Mouse (Mus musculus) midbrain, embryonic 13.5 days (tissue): ENCODE data around the gene Gm21905. TPM values are rescaled to one million over a fixed set of nuclear protein-coding genes. Genes with fewer than 3 reads are reported as not detected.

Experiments used
- ATAC-seq: fragments of 200-750 bp; cut with Nextera tagmentation; 2 replicates; pipeline ENCODE4 v1.8.0; 2017; ENCODE audit warnings: mild to moderate bottlenecking, moderate TSS enrichment, moderate library complexity
- H3K27ac ChIP-seq: fragments of 300-500 bp; sonication (generic); 2 replicates; pipeline ENCODE4 v1.5.1; 2015; ENCODE audit warnings: inconsistent platforms, mild to moderate bottlenecking, moderate library complexity
- H3K27me3 ChIP-seq: fragments of 300-500 bp; sonication (generic); 2 replicates; pipeline ENCODE4 v1.6.1; 2015; ENCODE audit warnings: mild to moderate bottlenecking, inconsistent platforms
- H3K36me3 ChIP-seq: fragments of 300-500 bp; sonication (generic); 2 replicates; pipeline ENCODE4 v1.6.1; 2015; ENCODE audit warnings: mild to moderate bottlenecking, inconsistent platforms
- H3K4me1 ChIP-seq: fragments of 300-500 bp; sonication (generic); replicated peaks from 2 replicates; pipeline ENCODE4 v1.6.1; 2015; ENCODE audit warnings: inconsistent platforms
- H3K4me2 ChIP-seq: fragments of 300-500 bp; sonication (generic); replicated peaks from 2 replicates; pipeline ENCODE4 v1.6.1; 2015; ENCODE audit warnings: moderate library complexity, mild to moderate bottlenecking, inconsistent platforms
- H3K4me3 ChIP-seq: fragments of 300-500 bp; sonication (generic); replicated peaks from 2 replicates; pipeline ENCODE4 v1.5.1; 2015; ENCODE audit warnings: mild to moderate bottlenecking, inconsistent platforms
- H3K9ac ChIP-seq: fragments of 300-500 bp; sonication (generic); replicated peaks from 2 replicates; pipeline ENCODE4 v1.6.1; 2015; ENCODE audit warnings: mild to moderate bottlenecking, inconsistent platforms
- H3K9me3 ChIP-seq: fragments of 300-500 bp; sonication (generic); 2 replicates; pipeline ENCODE4 v1.6.1; 2016; ENCODE audit warnings: mild to moderate bottlenecking, inconsistent platforms
- WGBS: fragments of 180-500 bp; shearing (Covaris S2); methylation state at CpG from one replicate; pipeline ENCODE4 v1.1.7; 2015; 5-methylcytosine and 5-hydroxymethylcytosine counted together
- polyA plus RNA-seq: library from polyadenylated mRNA; unstranded; fragments of >200 nt; fragmentation: Nextera tagmentation; extraction: Ambion mirVana; gene quantifications from 2 replicates; pipeline ENCODE4 v1.2.1, GENCODE M21; 2015

The Gm21905 gene
- polyA plus RNA-seq: not detected in 2 replicates

GRCm38 (mm10) chr5:67946321-67946720 lies at the start of gene Gm21905:
Gene Gm21905 (minus strand): TSS chr5:67946421.
- Histone ChIP-seq H3K4me3 (no peak within 1 kb of the TSS), H3K27me3 (no peaks in the 10 kb centered on the region), H3K9ac (no peak within 1 kb of the TSS), H3K27ac (no peak within 1 kb of the TSS), H3K36me3 (no peaks in the 10 kb centered on the region), H3K4me1 (no peaks in the 10 kb centered on the region), H3K4me2 (no peak within 1 kb of the TSS), H3K9me3 (no peaks in the 10 kb centered on the region; the same call in 1 of the 2 replicates)
- 76% methylated on average over 5 of the region's 5 CpGs for WGBS
- no peak for ATAC-seq

GRCm38 (mm10) chr5:67990426-67990825 lies 44.2 kb upstream of the Gm21905 start:
- Histone ChIP-seq H3K27ac (no peak overlapping the region), H3K4me2 (no peak overlapping the region)
- no peak for ATAC-seq

GRCm38 (mm10) chr5:67981946-67982526 lies 35.8 kb upstream of the Gm21905 start:
- Histone ChIP-seq H3K9ac (no peak overlapping the region), H3K27me3 (0 out of 2 replicates have a peak, but pooled peaks cover 3% of the 10 kb centered on the region), H3K27ac (no peak overlapping the region), H3K9me3 (no peaks in the 10 kb centered on the region), H3K4me2 (no peak overlapping the region), H3K4me1 (no peaks in the 10 kb centered on the region), H3K36me3 (no peaks in the 10 kb centered on the region), H3K4me3 (no peak overlapping the region)
- WGBS: 45% methylated on average over 3 of the region's 3 CpGs
- ATAC-seq: no peak

More at GRCm38 (mm10) chr5:67990426-67990825, 44.2 kb upstream of the Gm21905 start:
- H3K9ac ChIP-seq: no peak overlapping the region
- H3K27me3 ChIP-seq: no peaks in the 10 kb centered on the region
- H3K9me3 ChIP-seq: no peaks in the 10 kb centered on the region
- H3K4me1 ChIP-seq: no peaks in the 10 kb centered on the region
- H3K36me3 ChIP-seq: no peaks in the 10 kb centered on the region
- H3K4me3 ChIP-seq: no peak overlapping the region

- no peaks in the 10 kb centered on the region for H3K36me3 ChIP-seq
- H3K4me1 ChIP-seq: no peaks in the 10 kb centered on the region
- no peaks in the 10 kb centered on the region for H3K9me3 ChIP-seq
- no peaks in the 10 kb centered on the region for H3K27me3 ChIP-seq
- H3K4me3 ChIP-seq: no peak overlapping the region
- ATAC-seq: peak; percentile 55; the same call in 1 of the 2 replicates
- no peak overlapping the region for H3K4me2 ChIP-seq
- H3K27ac ChIP-seq: no peak overlapping the region
- no peak overlapping the region for H3K9ac ChIP-seq
- 47% methylated on average over 7 of the region's 7 CpGs for WGBS
These were observed 23.3 kb upstream of the Gm21905 start for GRCm38 (mm10) chr5:67969536-67969935.

GRCm38 (mm10) chr5:67961708-67962629 lies 15.7 kb upstream of the Gm21905 start:
- no peaks in the 10 kb centered on the region for H3K4me1 ChIP-seq
- no peak overlapping the region for H3K4me3 ChIP-seq
- H3K36me3 ChIP-seq: no peaks in the 10 kb centered on the region
- no peak overlapping the region for H3K4me2 ChIP-seq
- 86% methylated on average over 7 of the region's 7 CpGs for WGBS
- no peaks in the 10 kb centered on the region for H3K27me3 ChIP-seq
- ATAC-seq: no peak
- H3K9ac ChIP-seq: no peak overlapping the region
- H3K27ac ChIP-seq: no peak overlapping the region
- H3K9me3 ChIP-seq: no peaks in the 10 kb centered on the region

GRCm38 (mm10) chr5:67955486-67955885 lies 9.3 kb upstream of the Gm21905 start:
- Histone ChIP-seq H3K4me3 (no peak overlapping the region), H3K27ac (no peak overlapping the region), H3K4me2 (no peak overlapping the region), H3K4me1 (no peaks in the 10 kb centered on the region), H3K36me3 (no peaks in the 10 kb centered on the region), H3K27me3 (no peaks in the 10 kb centered on the region), H3K9ac (no peak overlapping the region), H3K9me3 (no peaks in the 10 kb centered on the region)
- no peak for ATAC-seq
- WGBS: 47% methylated on average over 7 of the region's 7 CpGs

DNA sequence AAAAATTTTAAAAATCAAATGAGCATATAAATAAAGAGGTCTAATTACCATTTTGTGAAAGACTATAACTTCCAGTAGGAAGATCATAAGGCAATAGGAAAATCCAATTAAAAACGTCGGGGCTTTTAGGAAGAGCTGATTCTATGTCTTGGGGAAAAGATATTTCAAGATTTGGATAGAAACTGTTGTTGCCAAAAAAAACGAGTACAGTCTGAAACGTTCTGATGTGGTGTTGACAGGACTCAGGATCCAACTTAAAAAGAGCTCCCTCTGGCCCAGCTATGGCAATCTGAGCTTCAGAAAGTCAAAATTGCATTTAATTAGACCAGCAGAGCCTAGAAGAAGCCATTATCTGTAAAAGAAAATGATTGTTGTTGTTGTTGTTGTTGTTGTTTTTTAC lies 7.9 kb upstream of the Gm21905 start:
- H3K27me3 ChIP-seq: no peaks in the 10 kb centered on the region
- 86% methylated on average over 4 of the region's 4 CpGs for WGBS
- ATAC-seq: no peak

DNA sequence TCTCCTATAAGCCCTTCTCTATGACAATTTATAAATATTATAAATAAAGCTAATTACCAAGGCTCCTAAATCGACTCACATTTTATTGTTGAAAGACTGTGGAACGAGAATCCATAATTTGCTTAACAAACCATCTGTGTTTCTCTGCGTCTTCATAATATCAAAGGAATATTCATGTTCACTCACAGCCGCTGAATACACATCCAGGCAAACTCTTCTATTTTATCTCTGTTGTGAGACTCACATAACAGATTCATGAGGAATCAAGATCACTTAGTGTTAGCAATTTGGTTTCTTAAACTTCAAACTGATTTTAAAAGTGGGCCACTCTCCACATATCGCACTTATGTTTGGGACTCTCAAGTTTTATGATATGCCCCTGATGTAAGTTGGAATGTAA lies 1.9 kb upstream of the Gm21905 start:
- Histone ChIP-seq H3K36me3 (no peaks in the 10 kb centered on the region), H3K27ac (no peak overlapping the region), H3K27me3 (no peaks in the 10 kb centered on the region), H3K4me3 (no peak overlapping the region), H3K9me3 (no peaks in the 10 kb centered on the region; the same call in 1 of the 2 replicates), H3K4me1 (no peaks in the 10 kb centered on the region), H3K4me2 (no peak overlapping the region), H3K9ac (no peak overlapping the region)
- 90% methylated on average over 5 of the region's 5 CpGs for WGBS
- no peak for ATAC-seq

More for the DNA sequence above, 7.9 kb upstream of the Gm21905 start:
- Histone ChIP-seq H3K27ac (no peak overlapping the region), H3K36me3 (no peaks in the 10 kb centered on the region), H3K4me3 (no peak overlapping the region), H3K9ac (no peak overlapping the region), H3K4me2 (no peak overlapping the region), H3K4me1 (no peaks in the 10 kb centered on the region), H3K9me3 (no peaks in the 10 kb centered on the region)

- ATAC-seq: no peak
- Histone ChIP-seq H3K9ac (no peak overlapping the region), H3K4me2 (no peak overlapping the region), H3K27ac (no peak overlapping the region), H3K27me3 (no peaks in the 10 kb centered on the region), H3K4me1 (no peaks in the 10 kb centered on the region), H3K36me3 (no peaks in the 10 kb centered on the region), H3K4me3 (no peak overlapping the region), H3K9me3 (no peaks in the 10 kb centered on the region; the same call in 1 of the 2 replicates)
These were observed 785 bp upstream of the Gm21905 start for GRCm38 (mm10) chr5:67947006-67947405.

DNA sequence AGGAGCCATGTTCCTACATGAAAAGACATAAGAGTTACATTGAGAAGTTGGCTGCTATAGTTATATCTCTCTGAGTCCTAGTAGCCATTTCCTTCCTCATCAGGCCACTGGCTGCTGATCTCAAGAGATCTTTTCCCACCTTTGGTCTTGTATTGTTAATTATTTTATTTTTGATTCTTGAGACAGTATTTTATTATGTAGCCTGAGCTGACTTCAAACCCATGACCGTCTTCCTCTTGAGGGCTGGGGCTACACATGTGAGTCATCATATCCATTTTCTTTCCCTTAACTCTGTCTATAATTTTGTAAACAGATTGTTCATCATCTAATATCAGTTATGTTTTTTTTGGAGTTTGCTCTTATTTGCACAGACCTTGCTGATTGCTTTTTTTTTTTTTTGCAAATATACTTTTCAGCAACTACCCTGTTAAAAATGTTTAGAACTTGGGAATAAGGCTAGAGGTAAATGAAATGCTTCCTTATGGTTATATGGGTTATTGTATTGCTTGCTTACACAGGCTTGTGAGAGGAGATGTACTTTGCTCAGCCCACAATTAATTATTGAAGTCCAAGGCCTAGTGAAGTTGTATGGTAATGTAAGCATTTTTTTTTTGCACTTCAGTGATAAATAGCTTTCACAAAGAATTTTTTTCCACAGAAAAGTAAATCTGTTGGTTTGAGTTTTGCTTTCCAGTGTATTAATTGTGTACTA lies 2.0 kb downstream of the Gm21905 start:
- Histone ChIP-seq H3K9me3 (no peaks in the 10 kb centered on the region; the same call in 1 of the 2 replicates), H3K4me2 (no peak overlapping the region), H3K4me3 (no peak overlapping the region), H3K9ac (no peak overlapping the region), H3K27me3 (no peaks in the 10 kb centered on the region), H3K27ac (no peak overlapping the region), H3K36me3 (no peaks in the 10 kb centered on the region), H3K4me1 (no peaks in the 10 kb centered on the region)
- WGBS: 97% methylated on average over 1 of the region's 1 CpGs
- no peak for ATAC-seq

DNA sequence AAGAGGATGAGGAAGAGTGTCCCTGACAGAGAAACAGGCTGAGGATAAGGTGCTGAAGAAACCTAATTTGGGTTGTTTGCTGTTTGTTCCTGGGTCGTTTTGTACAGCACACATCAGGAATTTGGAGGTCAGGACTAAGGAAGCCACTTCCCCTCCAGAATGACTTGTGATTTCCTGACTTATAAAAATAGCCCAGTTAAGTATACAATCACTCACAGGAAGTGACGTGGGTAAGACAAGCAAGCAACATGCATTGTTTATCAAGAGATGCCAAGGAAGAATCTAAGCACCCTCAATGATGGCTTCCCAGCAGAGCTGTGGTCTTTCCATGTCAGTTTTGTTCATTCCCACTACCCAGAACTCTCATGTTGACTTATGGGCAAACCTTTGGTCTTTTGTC lies 3.0 kb downstream of the Gm21905 start:
- Histone ChIP-seq H3K4me1 (no peaks in the 10 kb centered on the region), H3K27ac (no peak overlapping the region), H3K27me3 (no peaks in the 10 kb centered on the region), H3K9ac (no peak overlapping the region), H3K4me2 (no peak overlapping the region), H3K9me3 (no peaks in the 10 kb centered on the region; the same call in 1 of the 2 replicates), H3K36me3 (no peaks in the 10 kb centered on the region), H3K4me3 (no peak overlapping the region)
- 79% methylated on average over 2 of the region's 2 CpGs for WGBS
- no peak for ATAC-seq

- WGBS: 88% methylated on average over 2 of the region's 2 CpGs
- Histone ChIP-seq H3K4me3 (no peak within 1 kb of the TSS), H3K4me2 (no peak within 1 kb of the TSS), H3K9ac (no peak within 1 kb of the TSS), H3K9me3 (no peaks in the 10 kb centered on the region; the same call in 1 of the 2 replicates), H3K27me3 (no peaks in the 10 kb centered on the region), H3K4me1 (no peaks in the 10 kb centered on the region), H3K27ac (no peak within 1 kb of the TSS), H3K36me3 (no peaks in the 10 kb centered on the region)
- ATAC-seq: no peak
These were observed 4.9 kb downstream of the Gm21905 start, which contains the start of gene Gm5108 for GRCm38 (mm10) chr5:67941369-67941768. Gene Gm5108 (plus strand): TSS chr5:67941669.
